Mouse (Mus musculus) megakaryocyte, embryonic 14.5 days (primary cell): ENCODE measurements at regions not wholly inside any gene's neighbourhood (a gene's known extent, or its start where the extent isn't known, plus 50 kb on each side); places are given as distances from the start of the nearest gene placed in this dataset.

ENCODE experiments used
- FLI1 ChIP-seq: IDR thresholded peaks from 2 replicates; pipeline ENCODE4 v1.6.1; 2012; ENCODE audit warnings: low read length, inconsistent platforms, mixed read lengths
- GATA1 ChIP-seq: IDR thresholded peaks from 3 replicates; pipeline ENCODE4 v1.6.1; 2012; ENCODE audit warnings: mixed read lengths, low read length, inconsistent platforms, borderline replicate concordance

- TF ChIP-seq GATA1 (no peak), FLI1 (no peak)
These were observed 135.7 kb upstream of the Krr1 start for GRCm38 (mm10) chr10:111836802-111837201.
